Mouse (Mus musculus): ENCODE results near the gene Klrc2.
"Not testable (repeated sequence)": the region's sequence is repeated elsewhere in the genome, so short reads cannot be mapped to it uniquely, and the experiment has no call there.

The Klrc2 gene

GRCm38 (mm10) chr6:129660589-129660988, at the start of gene Klrc2:
TSS of gene Klrc2 (minus strand) at chr6:129660689.
- DNase-seq: not testable (repeated sequence)

GRCm38 (mm10) chr6:129691436-129691835, 30.9 kb upstream of the Klrc2 start:
- not testable (repeated sequence) for DNase-seq

- DNase-seq: peak in 1 of 2 experiments; percentile 4
Observed at GRCm38 (mm10) chr6:129680379-129680778, 19.9 kb upstream of the Klrc2 start.

GRCm38 (mm10) chr6:129678873-129679272, 18.4 kb upstream of the Klrc2 start, which contains the start of gene Klrc1:
TSS of gene Klrc1 (minus strand) at chr6:129678973.
- DNase-seq: no peak

- not testable (repeated sequence) for DNase-seq
Observed at GRCm38 (mm10) chr6:129661301-129661700, 812 bp upstream of the Klrc2 start.

- not testable (repeated sequence) for DNase-seq
Observed at GRCm38 (mm10) chr6:129644054-129644453, 16.4 kb downstream of the Klrc2 start.

- DNase-seq: not testable (repeated sequence)
Observed at GRCm38 (mm10) chr6:129643237-129643636, 17.3 kb downstream of the Klrc2 start, which contains the start of gene Klrc3. TSS of gene Klrc3 (minus strand) at chr6:129643337.

- not testable (repeated sequence) for DNase-seq
Observed at GRCm38 (mm10) chr6:129631046-129631445, 29.4 kb downstream of the Klrc2 start.

- DNase-seq: no peak
Observed at GRCm38 (mm10) chr6:129623735-129624134, 36.8 kb downstream of the Klrc2 start, which contains the start of gene Klrk1. TSS of gene Klrk1 (minus strand) at chr6:129623864.

- no peak for DNase-seq
Observed at GRCm38 (mm10) chr6:129608372-129608771, 52.1 kb downstream of the Klrc2 start.
